Mouse (Mus musculus) hindbrain, embryonic 13.5 days (tissue): Measurements from ENCODE around the gene Trim34a. TPM values are rescaled to one million over a fixed set of nuclear protein-coding genes. Genes with fewer than 3 reads are reported as not detected.
"Not testable (repeated sequence)": the region's sequence is repeated elsewhere in the genome, so short reads cannot be mapped to it uniquely, and the experiment has no call there.

Experiments
- ATAC-seq: fragments of 200-750 bp; cut with Nextera tagmentation; 2 replicates; pipeline ENCODE4 v1.8.0; 2017; ENCODE audit warnings: moderate TSS enrichment; ENCODE audit not compliant: low FRiP score
- H3K27ac ChIP-seq: fragments of 300-500 bp; sonication (generic); 2 replicates; pipeline ENCODE4 v1.5.1; 2015; ENCODE audit warnings: inconsistent platforms, mild to moderate bottlenecking, moderate library complexity
- H3K27me3 ChIP-seq: fragments of 300-500 bp; sonication (generic); 2 replicates; pipeline ENCODE4 v1.6.1; 2015; ENCODE audit warnings: mild to moderate bottlenecking, inconsistent platforms
- H3K36me3 ChIP-seq: fragments of 300-500 bp; sonication (generic); 2 replicates; pipeline ENCODE4 v1.6.1; 2015; ENCODE audit warnings: mild to moderate bottlenecking, inconsistent platforms
- H3K4me1 ChIP-seq: fragments of 300-500 bp; sonication (generic); replicated peaks from 2 replicates; pipeline ENCODE4 v1.6.1; 2015; ENCODE audit warnings: inconsistent platforms
- H3K4me2 ChIP-seq: fragments of 300-500 bp; sonication (generic); 2 replicates; pipeline ENCODE4 v1.6.1; 2015; ENCODE audit warnings: inconsistent platforms, mild to moderate bottlenecking, moderate library complexity
- H3K4me3 ChIP-seq: fragments of 300-500 bp; sonication (generic); 2 replicates; pipeline ENCODE4 v1.5.1; 2015; ENCODE audit warnings: mild to moderate bottlenecking, inconsistent platforms
- H3K9ac ChIP-seq: fragments of 300-500 bp; sonication (generic); 2 replicates; pipeline ENCODE4 v1.6.1; 2015; ENCODE audit warnings: mild to moderate bottlenecking, inconsistent platforms
- H3K9me3 ChIP-seq: fragments of 300-500 bp; sonication (generic); 2 replicates; pipeline ENCODE4 v1.6.1; 2016; ENCODE audit warnings: inconsistent platforms
- WGBS: fragments of 180-500 bp; shearing (Covaris S2); methylation state at CpG from one replicate; pipeline ENCODE4 v1.1.7; 2015; 5-methylcytosine and 5-hydroxymethylcytosine counted together
- polyA plus RNA-seq: library from polyadenylated mRNA; unstranded; fragments of >200 nt; fragmentation: Nextera tagmentation; extraction: Ambion mirVana; gene quantifications from 2 replicates; pipeline ENCODE4 v1.2.1, GENCODE M21; 2015

Trim34a gene
- polyA plus RNA-seq, 1 experiment from 2014 or later, result 0.90 TPM

GRCm38 (mm10) chr7:104279361-104279760 is 35.1 kb downstream of the Trim34a start:
- ATAC-seq, H3K4me2 ChIP-seq, H3K27me3 ChIP-seq, H3K4me3 ChIP-seq, H3K9me3 ChIP-seq, H3K27ac ChIP-seq, H3K36me3 ChIP-seq, H3K4me1 ChIP-seq, H3K9ac ChIP-seq: not testable (repeated sequence)
- WGBS, result 84% methylated on average over 3 of the region's 3 CpGs

GRCm38 (mm10) chr7:104287576-104288443 is 43.6 kb downstream of the Trim34a start, which contains the start of gene Trim5:
TSS of gene Trim5 (minus strand) at chr7:104288094.
- H3K4me3 ChIP-seq, H3K9ac ChIP-seq, H3K27me3 ChIP-seq, H3K9me3 ChIP-seq, H3K4me1 ChIP-seq, H3K36me3 ChIP-seq, ATAC-seq, H3K27ac ChIP-seq, H3K4me2 ChIP-seq: not testable (repeated sequence)
- 41% methylated on average over 14 of the region's 14 CpGs for WGBS

- WGBS, result 89% methylated on average over 1 of the region's 1 CpGs
Observed at GRCm38 (mm10) chr7:104290641-104291040, 46.4 kb downstream of the Trim34a start.

DNA sequence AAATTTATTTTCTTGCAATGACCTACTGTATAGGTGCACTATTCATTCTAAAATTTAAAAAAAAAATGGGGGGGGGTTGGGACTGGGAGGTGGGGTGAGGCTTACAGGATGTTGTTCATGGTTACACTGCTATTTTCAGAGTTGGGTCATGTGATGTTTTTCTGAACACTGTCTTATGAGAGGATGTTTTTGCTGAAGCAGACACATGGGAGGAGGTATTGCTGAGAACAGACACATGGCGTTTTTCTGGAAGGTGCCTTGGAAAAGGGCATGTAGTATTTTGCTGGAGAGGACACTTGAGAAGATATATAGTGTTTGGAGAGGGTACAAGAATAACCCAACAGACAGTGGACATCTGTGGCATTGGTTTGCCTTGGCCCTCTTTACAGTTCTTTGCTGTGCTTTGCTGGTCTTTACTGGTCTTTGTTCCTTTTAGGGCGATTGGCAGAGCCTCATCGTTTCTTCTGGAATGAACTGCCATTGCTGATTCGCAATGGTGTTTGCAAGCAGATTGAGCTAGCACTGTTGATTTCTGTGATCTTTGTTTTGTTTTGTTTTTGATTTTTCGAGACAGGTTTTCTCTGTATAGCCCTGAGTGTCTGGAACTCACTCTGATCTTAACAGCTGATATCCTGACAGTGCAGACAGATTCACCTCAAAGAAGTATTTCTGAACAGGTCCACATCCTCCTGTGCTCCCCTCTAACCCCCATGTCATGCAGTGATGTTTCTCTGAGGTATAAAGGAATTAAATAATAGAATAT is 47.6 kb downstream of the Trim34a start:
- no peak overlapping the region for H3K4me2 ChIP-seq
- H3K4me3 ChIP-seq, result no peak overlapping the region
- no peak for ATAC-seq
- WGBS, result 91% methylated on average over 5 of the region's 5 CpGs
- no peaks in the 10 kb centered on the region for H3K4me1 ChIP-seq
- H3K9ac ChIP-seq, result no peak overlapping the region
- H3K9me3 ChIP-seq, result no peaks in the 10 kb centered on the region
- H3K27ac ChIP-seq, result no peak overlapping the region
- H3K36me3 ChIP-seq, result no peaks in the 10 kb centered on the region
- no peaks in the 10 kb centered on the region for H3K27me3 ChIP-seq

More at GRCm38 (mm10) chr7:104290641-104291040, 46.4 kb downstream of the Trim34a start:
- H3K4me2 ChIP-seq, result no peak overlapping the region
- H3K4me3 ChIP-seq, result no peak overlapping the region
- no peaks in the 10 kb centered on the region for H3K9me3 ChIP-seq
- H3K27me3 ChIP-seq, result no peaks in the 10 kb centered on the region
- H3K36me3 ChIP-seq, result no peaks in the 10 kb centered on the region
- no peaks in the 10 kb centered on the region for H3K4me1 ChIP-seq
- H3K27ac ChIP-seq, result no peak overlapping the region
- no peak for ATAC-seq
- H3K9ac ChIP-seq, result no peak overlapping the region

Other genes with a start within 250 kb of the Trim34a start
- gene Olfr638, start 245.7 kb upstream of the Trim34a start, polyA plus RNA-seq, result not detected in 2 replicates
- gene Olfr639, start 227.2 kb upstream of the Trim34a start, polyA plus RNA-seq, result 0.05 TPM in 1 of 2 replicates, not detected in the other
- not detected in 2 replicates for gene Olfr640, start 218.9 kb upstream of the Trim34a start, polyA plus RNA-seq
- not detected in 2 replicates for gene Olfr641, start 209.0 kb upstream of the Trim34a start, polyA plus RNA-seq
- gene Olfr642, start 191.8 kb upstream of the Trim34a start, polyA plus RNA-seq, result not detected in 2 replicates
- not detected in 2 replicates for gene 4930516K23Rik, start 183.0 kb upstream of the Trim34a start, polyA plus RNA-seq
- gene Olfr644, start 172.6 kb upstream of the Trim34a start, polyA plus RNA-seq, result not detected in 2 replicates
- not detected in 2 replicates for gene Olfr645, start 159.0 kb upstream of the Trim34a start, polyA plus RNA-seq
- not detected in 2 replicates for gene Olfr646, start 139.6 kb upstream of the Trim34a start, polyA plus RNA-seq
- not detected in 2 replicates for gene Ubqln5, start 114.6 kb upstream of the Trim34a start, polyA plus RNA-seq
- not detected in 2 replicates for gene Olfr643, start 107.1 kb upstream of the Trim34a start, polyA plus RNA-seq
- gene Ubqln3, start 101.2 kb upstream of the Trim34a start, polyA plus RNA-seq, result not detected in 2 replicates
- gene Ubqlnl, start 93.9 kb upstream of the Trim34a start, polyA plus RNA-seq, result not detected in 2 replicates
- gene Olfm5, start 79.6 kb upstream of the Trim34a start, polyA plus RNA-seq, result not detected in 2 replicates
- gene Olfr648, start 61.1 kb upstream of the Trim34a start, polyA plus RNA-seq, result 0.26 and 0.34 TPM in 2 replicates
- not detected in 2 replicates for gene Olfr649, start 48.5 kb upstream of the Trim34a start, polyA plus RNA-seq
- 0.43 and 0.50 TPM in 2 replicates for gene Trim6, start 25.7 kb upstream of the Trim34a start, polyA plus RNA-seq
- 0.13 and 0.14 TPM in 2 replicates for gene Trim5, start 43.6 kb downstream of the Trim34a start, polyA plus RNA-seq
- 2.4 and 2.5 TPM in 2 replicates for gene Trim12a, start 71.0 kb downstream of the Trim34a start, polyA plus RNA-seq
- gene Trim34b, start 85.0 kb downstream of the Trim34a start, polyA plus RNA-seq, result not detected in 2 replicates
- gene Trim12c, start 108.9 kb downstream of the Trim34a start, polyA plus RNA-seq, result 1.6 and 1.9 TPM in 2 replicates
- not detected in 2 replicates for gene Trim30b, start 125.4 kb downstream of the Trim34a start, polyA plus RNA-seq
- gene Trim30c, start 156.4 kb downstream of the Trim34a start, polyA plus RNA-seq, result not detected in 2 replicates
- gene Trim30a, start 220.7 kb downstream of the Trim34a start, polyA plus RNA-seq, result 0.71 and 0.84 TPM in 2 replicates